Mouse (Mus musculus): ENCODE results near the gene Usp39.

Usp39 gene

GRCm38 (mm10) chr6:72373184-72373583 lies 28.2 kb upstream of the Usp39 start:
- DNase-seq (ENCODE audit: low read depth in 2 of 2, low spot score in 2 of 2) = no peak

GRCm38 (mm10) chr6:72371571-72371970 lies 26.6 kb upstream of the Usp39 start:
- no peak for DNase-seq (ENCODE audit: low read depth in 2 of 2, low spot score in 2 of 2)

- DNase-seq (ENCODE audit: low read depth in 2 of 2, low spot score in 2 of 2) = no peak
Measured at GRCm38 (mm10) chr6:72371147-72371546, 26.2 kb upstream of the Usp39 start.

- DNase-seq (ENCODE audit: low read depth in 2 of 2, low spot score in 2 of 2) = no peak
Measured at GRCm38 (mm10) chr6:72370091-72370490, 25.1 kb upstream of the Usp39 start.

- no peak for DNase-seq (ENCODE audit: low read depth in 2 of 2, low spot score in 2 of 2)
Measured at GRCm38 (mm10) chr6:72369557-72369956, 24.6 kb upstream of the Usp39 start.

- no peak for DNase-seq (ENCODE audit: low read depth in 2 of 2, low spot score in 2 of 2)
Measured at GRCm38 (mm10) chr6:72367460-72367974, 22.5 kb upstream of the Usp39 start.

- DNase-seq (ENCODE audit: low read depth in 2 of 2, low spot score in 2 of 2) = no peak
Measured at GRCm38 (mm10) chr6:72366844-72367443, 22.0 kb upstream of the Usp39 start, which contains the start of gene Rnf181. Gene Rnf181 (minus strand): TSS chr6:72366956.

- no peak for DNase-seq (ENCODE audit: low read depth in 2 of 2, low spot score in 2 of 2)
Measured at GRCm38 (mm10) chr6:72366304-72366703, 21.3 kb upstream of the Usp39 start.

- DNase-seq (ENCODE audit: low read depth in 2 of 2, low spot score in 2 of 2) = no peak
Measured at GRCm38 (mm10) chr6:72364985-72365384, 20.0 kb upstream of the Usp39 start.

- DNase-seq (ENCODE audit: low read depth in 2 of 2, low spot score in 2 of 2) = no peak
Measured at GRCm38 (mm10) chr6:72364009-72364408, 19.0 kb upstream of the Usp39 start.

- peak; percentile 94 to 95 for DNase-seq (ENCODE audit: low read depth in 2 of 2, low spot score in 2 of 2)
Measured at GRCm38 (mm10) chr6:72362132-72363028, 17.4 kb upstream of the Usp39 start.

GRCm38 (mm10) chr6:72361121-72361551 lies 16.2 kb upstream of the Usp39 start:
- DNase-seq (ENCODE audit: low read depth in 2 of 2, low spot score in 2 of 2) = no peak

- DNase-seq (ENCODE audit: low read depth in 2 of 2, low spot score in 2 of 2) = no peak
Measured at GRCm38 (mm10) chr6:72360599-72360935, 15.6 kb upstream of the Usp39 start.

- no peak for DNase-seq (ENCODE audit: low read depth in 2 of 2, low spot score in 2 of 2)
Measured at GRCm38 (mm10) chr6:72359891-72360598, 15.1 kb upstream of the Usp39 start.

GRCm38 (mm10) chr6:72359343-72359742 lies 14.4 kb upstream of the Usp39 start:
- no peak for DNase-seq (ENCODE audit: low read depth in 2 of 2, low spot score in 2 of 2)

GRCm38 (mm10) chr6:72358086-72358764 lies 13.2 kb upstream of the Usp39 start:
- no peak for DNase-seq (ENCODE audit: low read depth in 2 of 2, low spot score in 2 of 2)

GRCm38 (mm10) chr6:72357164-72358079 lies 12.4 kb upstream of the Usp39 start:
- DNase-seq (ENCODE audit: low read depth in 2 of 2, low spot score in 2 of 2) = no peak

- no peak for DNase-seq (ENCODE audit: low read depth in 2 of 2, low spot score in 2 of 2)
Measured at GRCm38 (mm10) chr6:72356001-72356532, 11.1 kb upstream of the Usp39 start.

- peak; percentile 20 to 25 for DNase-seq (ENCODE audit: low read depth in 2 of 2, low spot score in 2 of 2)
Measured at GRCm38 (mm10) chr6:72355066-72355911, 10.3 kb upstream of the Usp39 start, which contains the start of gene Tmem150a. Gene Tmem150a (plus strand): TSS chr6:72355447.

All from CD8-positive naive resting alpha-beta T cell, adult 2 months (primary cell).